Mouse (Mus musculus) 3134 (cell line): ENCODE data around the gene Dpy19l1.

ENCODE experiments used
- DNase-seq: peaks from one replicate; pipeline ENCODE4 v3.0.0-alpha.2; 2011; ENCODE audit warnings: low spot score; ENCODE audit not compliant: insufficient read length; ENCODE audit errors: extremely low read depth

Dpy19l1 gene

GRCm38 (mm10) chr9:24378848-24379247 is 124.1 kb downstream of the Dpy19l1 start:
- DNase-seq, result no peak
